Mouse (Mus musculus) G1E (cell line): ENCODE measurements around the gene Gm28048. TPM values are rescaled to one million over a fixed set of nuclear protein-coding genes. Genes with fewer than 3 reads are reported as not detected.

Experiments used
- ATAC-seq: 2 replicates; pipeline ENCODE4 v1.8.0; 2016; ENCODE audit warnings: mild to moderate bottlenecking; ENCODE audit not compliant: insufficient number of reproducible peaks, poor library complexity, low FRiP score, severe bottlenecking; ENCODE audit errors: extremely low read depth
- DNase-seq: peaks from one replicate; pipeline ENCODE4 v3.0.0; 2012; ENCODE audit warnings: low spot score
- H3K27me3 ChIP-seq: 2 replicates; pipeline ENCODE4 v1.6.1; 2012; ENCODE audit warnings: mild to moderate bottlenecking, low read length, inconsistent platforms; ENCODE audit not compliant: insufficient read depth
- H3K36me3 ChIP-seq: replicated peaks from 2 replicates; pipeline ENCODE3; 2012; ENCODE audit warnings: mild to moderate bottlenecking, inconsistent platforms
- H3K4me1 ChIP-seq: 2 replicates; pipeline ENCODE4 v1.6.1; 2012; ENCODE audit warnings: low read depth, low read length, inconsistent platforms, mixed read lengths; ENCODE audit not compliant: insufficient read depth
- H3K4me3 ChIP-seq: 2 replicates; pipeline ENCODE4 v1.5.1; 2012; ENCODE audit warnings: low read depth, mild to moderate bottlenecking, inconsistent platforms, low read length, moderate library complexity, mixed read lengths
- H3K9me3 ChIP-seq: replicated peaks from 2 replicates; pipeline ENCODE4 v1.6.1; 2012; ENCODE audit warnings: inconsistent platforms
- CTCF ChIP-seq: IDR thresholded peaks from 2 replicates; pipeline ENCODE4 v1.5.1; 2012; ENCODE audit warnings: low read depth, low read length, inconsistent platforms, mixed read lengths
- GATA1 ChIP-seq: IDR thresholded peaks from 2 replicates; pipeline ENCODE4 v1.6.1; 2012; ENCODE audit warnings: borderline replicate concordance, low read length, inconsistent platforms, mixed read lengths
- GATA2 ChIP-seq: IDR thresholded peaks from 2 replicates; pipeline ENCODE4 v1.6.1; 2012; ENCODE audit warnings: low read depth, low read length, inconsistent platforms, borderline replicate concordance
- POLR2AphosphoS5 ChIP-seq: IDR thresholded peaks from 2 replicates; pipeline ENCODE4 v1.6.1; 2012; ENCODE audit warnings: low read depth, low read length, inconsistent platforms; ENCODE audit not compliant: insufficient replicate concordance
- TAL1 ChIP-seq: conservative IDR thresholded peaks from 2 replicates; pipeline ENCODE4 v1.6.1; 2012; ENCODE audit warnings: low read depth, low read length, inconsistent platforms, mixed read lengths
- polyA plus RNA-seq: library from polyadenylated mRNA; stranded (reverse); fragments of >175 nt; gene quantifications from 2 replicates; pipeline ENCODE4 v1.2.3, GENCODE M21; 2012
- total RNA-seq, 2 experiments: library from RNA; stranded (forward) in 1 of 2; stranded (reverse) in 1 of 2; fragments of 200-1000 nt in 1 of 2; fragments of >200 nt in 1 of 2; fragmentation: Nextera tagmentation in 1 of 2; gene quantifications; 2 replicates each; pipeline ENCODE4 v1.2.3; 2014 to 2017

The Gm28048 gene
- total and polyA plus RNA-seq, 3 experiments = 30.9 to 37.9 TPM; not detected in 1

GRCm38 (mm10) chr11:22874747-22875146, 107.1 kb downstream of the Gm28048 start:
- H3K27me3 ChIP-seq = no peaks in the 10 kb centered on the region
- TF ChIP-seq GATA1 = no peak
- no peak for TF ChIP-seq POLR2AphosphoS5
- TF ChIP-seq CTCF = no peak
- no peak for TF ChIP-seq TAL1
- no peak for TF ChIP-seq GATA2
- H3K36me3 ChIP-seq = no peaks in the 10 kb centered on the region
- ATAC-seq = no peak
- no peak for DNase-seq
- H3K4me1 ChIP-seq = peaks cover 40% of the 10 kb centered on the region
- H3K4me3 ChIP-seq = no peak overlapping the region
- H3K9me3 ChIP-seq = no peaks in the 10 kb centered on the region

- no peak overlapping the region for H3K4me3 ChIP-seq
These were observed 108.5 kb downstream of the Gm28048 start for GRCm38 (mm10) chr11:22873383-22873782.

GRCm38 (mm10) chr11:22872307-22872680, 109.6 kb downstream of the Gm28048 start:
- Histone ChIP-seq H3K27me3 (peaks cover 11% of the 10 kb centered on the region; the same call in 1 of the 2 replicates), H3K36me3 (no peaks in the 10 kb centered on the region), H3K4me1 (peaks cover 35% of the 10 kb centered on the region), H3K4me3 (peak overlapping the region; percentile 50; the same call in 1 of the 2 replicates), H3K9me3 (no peaks in the 10 kb centered on the region)
- no peak for TF ChIP-seq CTCF
- TF ChIP-seq GATA1 = no peak
- TF ChIP-seq GATA2 = no peak
- TF ChIP-seq POLR2AphosphoS5 = no peak
- no peak for TF ChIP-seq TAL1
- DNase-seq (no peak), ATAC-seq (no peak)

More at GRCm38 (mm10) chr11:22873383-22873782, 108.5 kb downstream of the Gm28048 start:
- Histone ChIP-seq H3K9me3 (no peaks in the 10 kb centered on the region), H3K27me3 (peaks cover 4% of the 10 kb centered on the region; the same call in 1 of the 2 replicates), H3K36me3 (no peaks in the 10 kb centered on the region), H3K4me1 (peaks cover 36% of the 10 kb centered on the region)
- ATAC-seq (no peak), DNase-seq (no peak)
- TF ChIP-seq GATA1 = no peak
- TF ChIP-seq TAL1 = no peak
- no peak for TF ChIP-seq GATA2
- TF ChIP-seq CTCF = no peak
- no peak for TF ChIP-seq POLR2AphosphoS5

GRCm38 (mm10) chr11:22871628-22872306, 110.1 kb downstream of the Gm28048 start:
- H3K4me1 ChIP-seq = peaks cover 30% of the 10 kb centered on the region

GRCm38 (mm10) chr11:22868582-22868981, 113.3 kb downstream of the Gm28048 start:
- no peak for TF ChIP-seq GATA1
- TF ChIP-seq CTCF = no peak
- no peak for DNase-seq
- Histone ChIP-seq H3K9me3 (no peaks in the 10 kb centered on the region), H3K27me3 (peaks cover 15% of the 10 kb centered on the region), H3K36me3 (no peaks in the 10 kb centered on the region), H3K4me1 (peaks cover 41% of the 10 kb centered on the region), H3K4me3 (no peak overlapping the region)
- no peak for ATAC-seq

More at GRCm38 (mm10) chr11:22871628-22872306, 110.1 kb downstream of the Gm28048 start:
- Histone ChIP-seq H3K36me3 (no peaks in the 10 kb centered on the region), H3K4me3 (peak overlapping the region; percentile 50; the same call in 1 of the 2 replicates), H3K9me3 (no peaks in the 10 kb centered on the region), H3K27me3 (peaks cover 11% of the 10 kb centered on the region; the same call in 1 of the 2 replicates)
- TF ChIP-seq TAL1 (no peak), GATA1 (no peak), POLR2AphosphoS5 (no peak), CTCF (no peak), GATA2 (no peak)
- peak; percentile 67 for ATAC-seq
- peak; percentile 53 for DNase-seq

GRCm38 (mm10) chr11:22867691-22868090, 114.2 kb downstream of the Gm28048 start:
- H3K36me3 ChIP-seq = no peaks in the 10 kb centered on the region
- H3K4me1 ChIP-seq = peaks cover 34% of the 10 kb centered on the region
- H3K27me3 ChIP-seq = peaks cover 17% of the 10 kb centered on the region
- no peak for ATAC-seq
- H3K4me3 ChIP-seq = no peak overlapping the region
- no peaks in the 10 kb centered on the region for H3K9me3 ChIP-seq
- DNase-seq = no peak
- TF ChIP-seq GATA2 (no peak), TAL1 (no peak)
